Mouse (Mus musculus): Measurements from ENCODE around the gene Prkce. TPM values are rescaled to one million over a fixed set of nuclear protein-coding genes. Genes with fewer than 3 reads are reported as not detected.

The Prkce gene
- polyA plus RNA-seq (2012) = 4.8 and 5.0 TPM in 2 replicates

DNA sequence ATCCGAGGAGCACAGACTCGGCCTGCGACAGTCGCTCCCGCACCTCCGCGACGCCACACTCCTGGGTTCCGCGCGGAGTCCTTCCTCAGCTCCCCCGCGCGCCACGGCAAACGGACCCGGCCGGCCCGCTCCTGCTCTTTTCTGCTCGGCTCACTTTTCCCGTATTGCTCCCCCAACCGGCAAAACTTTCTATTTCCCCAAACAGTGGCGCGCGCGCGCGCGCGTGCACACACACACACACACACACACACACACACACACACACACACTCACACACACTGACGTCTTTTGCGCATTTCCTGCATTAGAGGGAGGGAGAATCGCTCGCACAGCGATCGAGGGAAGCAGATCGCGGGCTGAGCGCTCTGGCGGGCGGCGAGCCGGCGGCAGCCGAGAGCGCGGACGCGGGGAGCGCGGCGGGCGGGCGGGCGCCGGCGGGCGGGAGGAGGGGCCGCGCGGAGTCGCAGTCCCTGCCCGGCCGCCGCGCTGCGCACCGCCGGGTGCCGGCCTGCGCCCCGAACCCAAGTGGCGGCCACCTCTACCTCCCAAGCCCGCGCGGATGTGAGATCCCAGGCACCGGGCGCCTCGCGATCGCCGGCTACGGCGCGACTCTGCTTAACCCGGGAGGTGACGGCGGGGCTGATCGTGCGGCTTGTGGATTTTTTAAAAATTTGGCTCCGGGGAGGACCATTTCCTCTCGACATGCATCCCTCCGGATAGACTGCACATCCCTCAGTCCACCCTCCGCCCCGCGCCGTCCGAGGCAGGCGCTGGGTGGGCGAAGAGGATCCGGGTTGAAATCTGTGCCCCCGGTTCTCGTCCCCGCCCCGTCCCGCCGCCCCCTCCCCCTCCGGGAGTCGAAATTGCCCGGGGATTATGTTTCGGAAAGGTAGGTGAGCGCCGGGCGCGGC, at the start of gene Prkce:
Gene Prkce (plus strand): TSS at position 466 of the 911 bp plus-strand sequence.
- no peak for TF ChIP-seq GATA1 (IDR thresholded peaks at IDR 0.05; ENCODE audit: low read length)

DNA sequence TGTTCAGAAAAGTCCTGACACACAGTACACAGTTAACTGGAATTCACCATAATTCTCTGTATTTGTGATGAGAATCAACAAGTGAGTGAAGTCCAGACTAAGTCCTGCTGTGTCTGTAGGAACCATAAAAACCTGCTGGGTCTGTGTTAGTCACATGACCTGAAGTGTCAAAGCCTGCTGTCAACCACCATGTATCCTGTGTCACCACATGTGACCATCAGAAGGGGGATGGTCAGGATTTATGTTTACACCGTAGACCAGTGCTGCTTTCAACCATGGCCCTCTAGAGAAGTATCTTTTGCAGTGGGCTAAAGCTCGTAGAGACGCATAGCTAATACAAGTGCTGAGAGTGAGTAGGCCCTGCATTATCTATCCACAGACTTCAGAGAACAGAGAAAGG, 44.4 kb upstream of the Prkce start:
- no peak for TF ChIP-seq GATA1 (IDR thresholded peaks at IDR 0.05; ENCODE audit: low read length)

DNA sequence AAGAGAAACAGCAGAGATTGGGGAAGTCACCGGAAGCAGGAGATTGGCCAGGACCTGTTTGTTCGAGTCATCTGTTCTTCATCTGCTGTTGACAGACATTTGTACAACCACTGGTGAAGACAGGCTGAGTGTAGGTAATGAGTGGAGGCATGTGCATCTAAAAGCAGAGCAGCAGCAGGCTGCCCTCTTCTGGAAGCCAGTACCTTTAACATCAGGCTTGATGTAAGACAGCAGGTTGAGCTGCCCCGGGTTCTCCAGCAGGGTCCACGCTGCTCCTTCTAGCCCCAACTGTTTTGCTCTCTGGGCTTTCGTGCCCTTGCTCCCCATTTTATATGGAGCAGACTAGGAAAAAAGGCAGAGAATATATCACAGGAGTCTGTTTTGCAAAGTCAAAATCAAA, 41.7 kb upstream of the Prkce start:
- TF ChIP-seq GATA1 (IDR thresholded peaks at IDR 0.05; ENCODE audit: low read length) = no peak

DNA sequence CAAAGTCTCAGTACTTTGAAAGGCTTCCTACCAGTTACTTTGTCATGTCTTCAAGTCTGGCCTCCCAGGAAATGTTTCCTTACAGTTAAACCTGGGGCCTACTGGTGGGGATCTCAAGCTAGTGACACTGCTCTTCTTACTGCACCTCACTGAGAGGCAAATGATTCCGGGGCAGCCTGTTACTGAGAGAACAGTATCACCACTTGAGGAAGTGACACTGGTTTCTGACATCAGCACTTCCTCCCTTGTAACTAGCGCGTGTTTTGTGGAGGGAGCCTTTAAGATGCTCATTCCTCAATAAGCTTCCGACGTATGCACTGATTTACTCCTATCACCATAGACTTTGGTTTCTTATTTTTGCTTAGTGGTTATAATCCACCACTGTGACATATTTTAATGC, 39.4 kb upstream of the Prkce start:
- no peak for TF ChIP-seq GATA1 (IDR thresholded peaks at IDR 0.05; ENCODE audit: low read length)

DNA sequence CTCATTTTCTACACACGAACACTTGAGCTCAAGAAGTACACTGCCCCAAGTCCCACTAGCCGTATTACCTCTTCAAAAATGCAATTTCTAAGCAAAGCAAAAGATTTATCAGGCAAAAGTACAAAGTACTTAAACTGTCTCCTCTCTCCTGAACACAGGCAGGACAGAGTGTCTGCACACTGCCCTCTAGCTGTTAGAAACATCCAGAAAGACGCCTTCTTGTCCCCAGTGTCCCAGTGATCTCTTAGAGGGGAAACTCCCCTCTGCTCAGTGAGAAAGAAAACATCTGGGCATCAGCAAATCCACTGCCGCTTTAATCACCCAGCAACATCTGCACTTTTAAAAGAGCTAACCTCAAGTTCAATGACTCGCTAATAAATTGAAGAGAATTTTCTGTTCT, 35.1 kb upstream of the Prkce start:
- no peak for TF ChIP-seq GATA1 (IDR thresholded peaks at IDR 0.05; ENCODE audit: low read length)

DNA sequence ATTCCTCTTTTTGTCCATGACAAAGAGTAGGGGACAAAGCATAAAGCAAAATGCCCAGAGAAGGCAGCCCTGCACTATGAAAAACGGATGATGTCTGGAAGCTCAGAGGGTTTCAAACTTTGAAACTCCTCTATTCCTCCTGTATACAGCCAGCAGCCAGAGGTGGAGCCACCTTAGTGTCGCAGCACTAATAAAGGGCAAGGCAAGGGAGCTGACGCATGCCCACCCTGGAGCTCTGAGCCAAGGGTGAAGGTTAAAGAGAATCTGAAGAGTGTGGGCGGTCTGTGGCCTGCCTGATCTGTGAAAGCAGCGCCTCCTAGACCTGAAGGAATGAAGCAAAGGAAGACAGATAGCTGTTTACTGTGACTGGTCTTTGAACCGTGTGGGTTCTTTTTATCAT, 33.1 kb upstream of the Prkce start:
- no peak for TF ChIP-seq GATA1 (IDR thresholded peaks at IDR 0.05; ENCODE audit: low read length)

DNA sequence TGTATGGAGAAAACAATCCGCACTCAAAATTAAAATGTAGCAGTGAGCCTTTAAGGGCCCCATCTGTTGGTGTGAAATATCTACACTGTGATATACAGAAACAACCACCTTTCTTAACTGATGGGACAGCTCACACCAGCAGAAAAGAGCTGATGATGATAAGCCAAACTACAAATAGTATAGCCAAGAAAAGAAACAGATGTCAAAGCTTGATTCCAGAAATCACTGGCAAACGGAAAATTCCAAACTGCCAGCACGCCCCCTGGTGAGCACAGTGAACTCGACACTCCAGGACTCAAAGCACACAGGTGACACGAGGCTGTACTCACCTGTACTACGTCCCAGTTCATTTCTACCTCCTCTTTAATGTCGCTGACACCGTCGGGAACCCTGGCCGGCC, 31.8 kb upstream of the Prkce start:
- no peak for TF ChIP-seq GATA1 (IDR thresholded peaks at IDR 0.05; ENCODE audit: low read length)

DNA sequence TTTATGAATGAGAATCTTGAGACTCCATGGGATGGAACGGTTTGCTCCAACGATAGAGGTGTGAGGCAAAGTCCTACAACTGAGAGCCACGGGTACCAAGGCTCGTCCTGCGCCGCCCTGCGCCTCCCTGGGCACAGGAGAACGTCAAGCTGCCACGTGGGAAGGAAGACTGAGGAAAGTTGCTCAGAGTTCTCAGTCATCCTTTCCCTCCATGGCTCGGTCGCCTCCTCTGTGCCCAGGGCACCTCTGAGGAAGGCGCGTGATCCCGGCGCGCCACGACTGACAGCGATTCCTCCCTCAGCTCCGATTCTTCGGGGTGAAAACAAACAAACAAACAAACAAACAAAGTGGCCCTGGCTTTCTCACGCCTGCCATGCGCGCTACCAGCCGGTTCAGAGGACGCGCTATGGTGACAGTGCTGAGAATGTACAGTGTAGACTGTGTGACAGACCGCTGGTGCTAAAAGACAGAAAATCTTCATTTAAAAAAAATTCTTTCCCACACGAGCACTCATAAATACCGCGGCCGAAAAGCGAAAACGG, 23.0 kb upstream of the Prkce start:
- no peak for TF ChIP-seq GATA1 (IDR thresholded peaks at IDR 0.05; ENCODE audit: low read length)

DNA sequence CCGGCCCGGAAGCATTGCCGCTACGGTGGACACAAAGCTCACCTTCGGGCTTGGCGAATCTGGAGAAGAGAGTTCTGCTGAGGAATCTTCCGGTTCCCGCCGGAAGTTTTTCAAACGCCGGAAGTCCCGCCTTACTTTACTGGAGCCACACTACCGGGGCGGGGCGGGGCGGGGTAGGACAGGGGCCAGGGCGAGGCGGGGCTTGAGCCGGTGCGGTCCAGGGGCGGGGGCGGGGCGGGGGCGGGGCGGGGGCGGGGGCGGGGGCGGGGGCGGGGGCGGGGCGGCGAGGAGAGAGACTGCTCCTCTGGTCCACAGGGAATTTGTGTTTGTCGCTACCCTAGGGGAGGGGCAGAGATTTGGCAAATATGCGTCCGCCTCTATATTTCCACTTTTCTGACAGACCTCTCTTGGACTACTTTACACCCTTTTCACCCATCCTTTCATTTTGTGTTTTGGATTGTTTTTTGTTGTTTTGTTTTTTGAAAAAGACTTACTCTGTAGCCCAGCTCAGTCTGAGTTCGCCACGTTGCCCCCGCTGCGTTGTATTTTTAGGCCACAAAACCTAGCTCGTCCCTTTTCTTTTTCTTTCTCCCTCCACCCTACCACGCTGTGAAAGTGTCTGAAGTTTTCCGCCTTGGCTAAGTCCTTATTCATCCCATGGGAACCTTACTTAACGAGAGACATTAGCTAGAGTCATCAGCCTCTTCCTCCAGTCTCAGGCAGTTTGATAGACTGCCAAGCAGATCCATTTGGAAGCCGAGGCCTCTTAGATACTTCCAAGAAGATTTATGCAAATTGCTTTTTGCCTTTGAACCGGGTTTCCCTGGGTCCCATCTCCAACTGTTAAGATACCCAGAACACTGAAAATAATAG, 22.3 kb upstream of the Prkce start, which contains the start of gene Srbd1:
Gene Srbd1 (minus strand): TSS at position 97 of the 873 bp plus-strand sequence.
- no peak for TF ChIP-seq GATA1 (IDR thresholded peaks at IDR 0.05; ENCODE audit: low read length)

DNA sequence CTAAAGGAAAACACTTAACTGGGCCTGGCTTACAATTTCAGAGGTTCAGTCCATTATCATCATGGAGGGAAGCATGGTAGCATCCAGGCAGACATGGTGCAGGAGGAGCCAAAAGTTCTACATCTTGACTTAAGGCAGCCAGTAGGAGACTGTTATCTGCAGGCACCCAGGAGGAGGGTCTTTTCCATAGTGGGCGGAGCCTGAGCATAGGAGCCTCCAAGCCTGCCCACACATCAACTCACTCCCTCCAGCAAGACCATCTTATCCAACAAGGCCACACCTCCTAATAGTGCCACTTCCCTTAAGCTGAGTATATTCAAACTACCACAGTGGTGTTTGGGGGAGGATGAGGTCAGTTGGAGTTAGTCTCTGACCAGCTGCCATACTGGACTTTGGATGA, 17.9 kb upstream of the Prkce start:
- no peak for TF ChIP-seq GATA1 (IDR thresholded peaks at IDR 0.05; ENCODE audit: low read length)

DNA sequence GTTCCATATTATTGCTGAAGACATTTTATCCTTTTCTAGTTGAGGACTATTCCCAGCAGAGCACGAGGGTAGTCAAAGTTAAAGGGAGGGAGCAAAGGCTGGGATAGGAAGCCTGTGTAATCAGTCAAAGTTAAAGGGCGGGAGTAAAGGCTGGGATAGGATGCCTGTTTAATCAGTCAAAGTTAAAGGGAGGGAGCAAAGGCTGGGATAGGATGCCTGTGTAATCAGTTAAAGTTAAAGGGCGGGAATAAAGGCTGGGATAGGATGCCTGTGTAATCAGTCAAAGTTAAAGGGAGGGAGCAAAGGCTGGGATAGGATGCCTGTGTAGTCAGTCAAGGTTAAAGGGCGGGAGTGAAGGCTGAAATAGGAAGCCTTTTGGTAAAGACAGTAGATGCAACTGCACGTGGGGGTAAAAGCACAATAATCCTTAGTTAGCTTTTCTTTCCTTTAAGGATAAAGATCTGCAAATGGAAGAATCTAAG, 16.7 kb upstream of the Prkce start:
- TF ChIP-seq GATA1 (IDR thresholded peaks at IDR 0.05; ENCODE audit: low read length) = no peak

DNA sequence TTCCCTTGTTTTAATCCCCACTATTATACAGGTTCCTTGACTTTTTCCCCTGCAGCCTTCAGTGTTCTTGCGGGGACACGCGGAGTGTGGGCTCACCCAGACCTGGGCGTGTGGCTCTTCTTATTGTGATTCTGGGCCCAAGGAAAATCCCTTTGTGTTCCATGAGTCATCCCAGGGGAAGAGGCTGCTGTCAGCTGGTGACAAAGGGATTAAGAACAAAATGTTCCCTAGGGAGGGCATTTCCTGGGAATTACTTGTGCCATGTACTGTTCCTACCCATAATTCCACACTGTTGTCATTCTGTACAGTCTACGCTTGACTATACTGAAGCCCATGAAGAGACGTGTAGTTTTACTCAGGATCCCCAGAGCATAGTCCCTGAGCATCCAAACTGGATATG, 10.6 kb upstream of the Prkce start:
- no peak for TF ChIP-seq GATA1 (IDR thresholded peaks at IDR 0.05; ENCODE audit: low read length)

DNA sequence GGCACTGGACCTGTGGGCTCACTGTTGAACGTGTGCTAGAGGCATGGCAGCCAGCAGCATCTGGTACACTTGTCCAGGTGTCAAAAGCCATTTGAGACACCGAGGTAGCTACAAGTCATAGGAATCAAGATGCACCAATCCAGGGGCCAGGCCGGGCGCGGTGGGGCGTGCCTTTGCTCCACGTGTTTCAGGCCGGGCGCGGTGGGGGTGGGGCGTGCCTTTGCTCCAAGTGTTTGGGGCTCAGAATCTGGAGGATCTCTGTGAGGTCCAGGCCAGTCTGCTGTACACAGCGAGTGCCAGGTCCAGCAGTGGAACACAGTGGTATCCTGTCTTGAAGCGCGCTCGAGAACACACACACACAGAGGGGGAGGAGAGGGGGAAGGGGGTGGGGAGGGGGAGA, 4.9 kb upstream of the Prkce start:
- no peak for TF ChIP-seq GATA1 (IDR thresholded peaks at IDR 0.05; ENCODE audit: low read length)

DNA sequence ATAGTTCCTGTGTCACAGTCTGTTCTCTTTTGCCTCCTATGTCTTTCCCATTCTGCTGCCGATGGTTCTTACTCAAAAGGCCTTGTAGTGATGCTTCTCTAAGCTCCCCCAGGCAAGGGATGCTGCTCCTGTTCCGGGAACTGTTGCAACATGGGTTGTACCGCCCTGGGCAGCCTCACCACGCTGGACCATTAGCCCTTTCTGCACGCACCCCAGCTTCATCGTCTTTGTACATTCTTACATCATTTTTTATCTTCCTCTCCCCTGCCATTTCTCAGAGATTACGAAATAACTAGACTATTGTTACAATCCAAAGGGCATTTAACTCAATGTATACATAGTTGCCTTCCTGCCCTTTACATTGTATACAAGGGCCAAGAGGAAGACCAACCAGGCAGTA, 3.2 kb upstream of the Prkce start:
- no peak for TF ChIP-seq GATA1 (IDR thresholded peaks at IDR 0.05; ENCODE audit: low read length)

DNA sequence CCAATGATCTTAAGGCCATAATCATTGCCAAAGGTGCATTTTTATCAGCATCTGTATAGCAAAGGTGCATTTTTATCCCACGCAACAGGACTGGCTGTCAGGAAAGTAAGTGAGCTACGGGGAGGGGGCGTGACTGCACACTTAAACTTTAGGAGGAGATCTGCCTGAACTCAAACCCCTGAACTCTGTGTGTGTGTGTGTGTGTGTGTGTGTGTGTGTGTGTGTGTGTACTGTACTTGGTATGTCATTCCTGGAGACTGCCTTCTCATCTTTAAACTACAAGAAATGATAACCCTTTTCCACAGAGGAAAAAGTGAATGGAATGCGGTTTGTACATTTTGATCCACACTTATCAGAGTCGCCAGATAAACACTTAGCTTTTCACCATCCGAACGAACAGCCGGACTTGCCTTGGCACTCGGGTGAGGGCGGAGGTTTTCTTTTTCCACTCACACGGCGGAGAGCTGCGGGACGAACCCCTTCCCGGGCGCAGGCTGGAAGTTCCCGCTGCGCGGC, 1.5 kb upstream of the Prkce start:
- no peak for TF ChIP-seq GATA1 (IDR thresholded peaks at IDR 0.05; ENCODE audit: low read length)
